Mouse (Mus musculus): Measurements from ENCODE around the gene Nlgn1.

DNA sequence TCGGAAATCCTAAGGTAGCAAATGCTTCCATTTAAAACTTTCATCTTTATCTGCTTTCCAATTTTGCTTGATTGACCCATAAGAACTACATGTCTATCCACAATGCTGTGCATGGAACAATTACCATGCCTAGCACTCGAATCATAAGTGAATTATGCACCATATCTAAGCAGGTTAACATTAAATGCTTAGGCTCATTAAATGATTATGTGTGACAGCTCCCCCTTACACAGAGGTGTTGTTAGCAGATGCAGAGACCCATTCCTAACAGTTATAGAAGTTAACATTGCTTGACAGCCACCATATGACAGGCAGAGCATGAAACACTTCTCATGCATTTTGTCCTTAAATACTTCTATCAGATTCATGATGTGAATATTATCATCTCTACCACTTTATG is 89.0 kb downstream of the Nlgn1 start:
- TF ChIP-seq POLR2A (IDR thresholded peaks at IDR 0.05; ENCODE audit: insufficient read depth, low read depth, low read length) (no peak), CTCF (IDR thresholded peaks at IDR 0.05) (no peak)
